Mouse (Mus musculus): Measurements from ENCODE around the gene Grap.

Grap gene

GRCm38 (mm10) chr11:61685119-61685725 lies 32.2 kb downstream of the Grap start:
- no peak for DNase-seq

- DNase-seq: no peak
These were observed 33.1 kb downstream of the Grap start for GRCm38 (mm10) chr11:61686141-61686540.

- DNase-seq: no peak
These were observed 33.9 kb downstream of the Grap start for GRCm38 (mm10) chr11:61686906-61687453.

GRCm38 (mm10) chr11:61687595-61687994 lies 34.5 kb downstream of the Grap start:
- DNase-seq: no peak

GRCm38 (mm10) chr11:61692996-61693395 lies 39.9 kb downstream of the Grap start:
- DNase-seq: no peak

GRCm38 (mm10) chr11:61698852-61699251 lies 45.8 kb downstream of the Grap start:
- DNase-seq: no peak

- no peak for DNase-seq
These were observed 46.4 kb downstream of the Grap start for GRCm38 (mm10) chr11:61699460-61699859.

- DNase-seq: peak; percentile 40
These were observed 46.9 kb downstream of the Grap start for GRCm38 (mm10) chr11:61699933-61700332.

GRCm38 (mm10) chr11:61701696-61702095 lies 48.6 kb downstream of the Grap start:
- no peak for DNase-seq

- no peak for DNase-seq
These were observed 49.4 kb downstream of the Grap start for GRCm38 (mm10) chr11:61702494-61702893.

GRCm38 (mm10) chr11:61705581-61705980 lies 52.5 kb downstream of the Grap start:
- no peak for DNase-seq

- DNase-seq: no peak
These were observed 53.2 kb downstream of the Grap start for GRCm38 (mm10) chr11:61706232-61706631.

GRCm38 (mm10) chr11:61708928-61709327 lies 55.9 kb downstream of the Grap start:
- DNase-seq: no peak

GRCm38 (mm10) chr11:61713157-61713855 lies 60.2 kb downstream of the Grap start:
- DNase-seq: no peak

GRCm38 (mm10) chr11:61714346-61715117 lies 61.5 kb downstream of the Grap start:
- DNase-seq: peak; percentile 85

- no peak for DNase-seq
These were observed 62.1 kb downstream of the Grap start for GRCm38 (mm10) chr11:61715130-61715529.

- no peak for DNase-seq
These were observed 64.9 kb downstream of the Grap start for GRCm38 (mm10) chr11:61717990-61718389.

- no peak for DNase-seq
These were observed 66.3 kb downstream of the Grap start for GRCm38 (mm10) chr11:61719387-61719786.

- DNase-seq: no peak
These were observed 66.8 kb downstream of the Grap start for GRCm38 (mm10) chr11:61719826-61720225.

GRCm38 (mm10) chr11:61720636-61721035 lies 67.6 kb downstream of the Grap start, which contains the start of gene Slc5a10:
Gene Slc5a10 (minus strand): TSS chr11:61720826.
- DNase-seq: no peak

GRCm38 (mm10) chr11:61722077-61722476 lies 69.0 kb downstream of the Grap start:
- no peak for DNase-seq

All from lung, postnatal 10 days (tissue).